In genomic region chr11:102556031-102556715, GRCm38 (mm10) we compare ENCODE assay signal across 8 mouse cellular contexts. TPM values are rescaled to one million over a fixed set of nuclear protein-coding genes. Genes with fewer than 3 reads are reported as not detected.
DNase-seq lines count a peak whose midpoint lies in the region; ATAC-seq and TF ChIP-seq lines count a peak whose summit lies in the region.

Gene Gpatch8 (minus strand): TSS chr11:102556392.

- H3K27ac ChIP-seq in MEL (ENCODE audit: control insufficient read depth, low read depth, low read length): peak within 1 kb of the TSS; percentile 73
- peak within 1 kb of the TSS; percentile 70 for H3K27ac ChIP-seq in cerebellum, adult 2 months (ENCODE audit: insufficient read depth, low read length)
- H3K27ac ChIP-seq in forebrain, postnatal 0 days (ENCODE audit: low read depth, low read length): peak within 1 kb of the TSS; percentile 98
- peak within 1 kb of the TSS; percentile 93 for H3K27ac ChIP-seq in lung, embryonic 15.5 days

- H3K4me1 ChIP-seq in MEL (ENCODE audit: control insufficient read depth in 1 of 2, insufficient read depth in 2 of 2, low read length in 2 of 2): peaks cover 13% of the 10 kb centered on the region in 2 experiments
- peaks cover 6% of the 10 kb centered on the region for H3K4me1 ChIP-seq in cerebellum, adult 2 months (ENCODE audit: control insufficient read depth, insufficient read depth, low read length)
- H3K4me1 ChIP-seq in forebrain, postnatal 0 days (ENCODE audit: insufficient read depth): peaks cover 12% of the 10 kb centered on the region; the same call in 1 of the 2 replicates
- peaks cover 19% of the 10 kb centered on the region for H3K4me1 ChIP-seq in lung, embryonic 15.5 days

- peaks cover 2 to 31% of the 10 kb centered on the region in 2 experiments; a peak in 3 of 4 replicates for H3K36me3 ChIP-seq in MEL (ENCODE audit: control insufficient read depth in 1 of 2, insufficient read depth in 2 of 2, low read length in 2 of 2)
- no peaks in the 10 kb centered on the region for H3K36me3 ChIP-seq in forebrain, postnatal 0 days (ENCODE audit: insufficient read depth)
- H3K36me3 ChIP-seq in lung, embryonic 15.5 days: no peaks in the 10 kb centered on the region

- H3K79me2 ChIP-seq in MEL (ENCODE audit: control insufficient read depth, insufficient read depth, low read length, poor library complexity): peaks cover 36% of the 10 kb centered on the region

- peak; percentile 87 to 97 for TF ChIP-seq POLR2A in MEL (IDR thresholded peaks at IDR 0.05; ENCODE audit: control insufficient read depth in 1 of 2, insufficient read depth in 1 of 2, low read depth in 1 of 2, low read length in 2 of 2, poor library complexity in 1 of 2)
- peak; percentile 59 for TF ChIP-seq POLR2A in cerebellum, adult 2 months (IDR thresholded peaks at IDR 0.05; ENCODE audit: borderline replicate concordance, insufficient read depth, low read length)

- TF ChIP-seq CTCF in MEL (IDR thresholded peaks at IDR 0.05 in 2 of 3, conservative IDR thresholded peaks at IDR 0.05 in 1 of 3; ENCODE audit: control insufficient read depth in 1 of 3, insufficient read depth in 1 of 3, low read depth in 2 of 3, low read length in 3 of 3, poor library complexity in 1 of 3, severe bottlenecking in 1 of 3): peak in 1 of 3 experiments; percentile 2; a peak in 1 of 6 replicates
- no peak for TF ChIP-seq CTCF in cerebellum, adult 2 months (IDR thresholded peaks at IDR 0.05; ENCODE audit: borderline replicate concordance, insufficient read depth, low read depth, low read length)
- no peak for TF ChIP-seq CTCF in forebrain, postnatal 0 days (IDR thresholded peaks at IDR 0.05; ENCODE audit: low read depth)

- TF ChIP-seq EP300 in MEL (IDR thresholded peaks at IDR 0.05; ENCODE audit: low read depth in 1 of 2, low read length in 2 of 2): peak in 1 of 2 experiments; percentile 22; a peak in 1 of 4 replicates

- peak within 1 kb of the TSS; percentile 49 for H3K4me2 ChIP-seq in forebrain, postnatal 0 days (ENCODE audit: low read depth)
- H3K4me2 ChIP-seq in lung, embryonic 15.5 days: peak within 1 kb of the TSS; percentile 73

- peak within 1 kb of the TSS; percentile 82 to 84 for H3K4me3 ChIP-seq in MEL (ENCODE audit: control insufficient read depth in 1 of 2, insufficient read depth in 1 of 2, low read depth in 2 of 2, low read length in 2 of 2)
- H3K4me3 ChIP-seq in cerebellum, adult 2 months (replicated peaks; ENCODE audit: insufficient read depth, low read depth, low read length): peak within 1 kb of the TSS; percentile 72
- H3K4me3 ChIP-seq in forebrain, postnatal 0 days (ENCODE audit: low read depth, low read length): peak within 1 kb of the TSS; percentile 100
- H3K4me3 ChIP-seq in lung, embryonic 15.5 days: peak within 1 kb of the TSS; percentile 97

- peak within 1 kb of the TSS; percentile 91 for H3K9ac ChIP-seq in MEL (ENCODE audit: control insufficient read depth, low read depth, low read length, poor library complexity, severe bottlenecking)
- H3K9ac ChIP-seq in forebrain, postnatal 0 days: peak within 1 kb of the TSS; percentile 94
- H3K9ac ChIP-seq in lung, embryonic 15.5 days: peak within 1 kb of the TSS; percentile 99

- ATAC-seq in forebrain, postnatal 0 days: peak; percentile 98
- peak; percentile 99 for ATAC-seq in lung, embryonic 15.5 days (ENCODE audit: borderline replicate concordance, extremely low read depth, low FRiP score, low TSS enrichment)

- peak; percentile 25 for TF ChIP-seq RAD21 in MEL (IDR thresholded peaks at IDR 0.05; ENCODE audit: low read depth, low read length)

- H3K9me3 ChIP-seq in MEL (replicated peaks; ENCODE audit: insufficient read depth, low read length): no peaks in the 10 kb centered on the region
- H3K9me3 ChIP-seq in forebrain, postnatal 0 days (ENCODE audit: low read length): no peaks in the 10 kb centered on the region
- H3K9me3 ChIP-seq in lung, embryonic 15.5 days: no peaks in the 10 kb centered on the region

- no peaks in the 10 kb centered on the region for H3K27me3 ChIP-seq in MEL (ENCODE audit: control insufficient read depth in 1 of 2, insufficient read depth in 2 of 2, low read length in 2 of 2)
- no peaks in the 10 kb centered on the region for H3K27me3 ChIP-seq in cerebellum, adult 2 months (ENCODE audit: control insufficient read depth, insufficient read depth, low read length)
- no peaks in the 10 kb centered on the region for H3K27me3 ChIP-seq in forebrain, postnatal 0 days (ENCODE audit: insufficient read depth, low read length)
- 0 out of 2 replicates have a peak, but pooled peaks cover 3% of the 10 kb centered on the region for H3K27me3 ChIP-seq in lung, embryonic 15.5 days

- under 1% methylated on average over 46 of the region's 55 CpGs for WGBS in cerebellum, adult 2 months
- WGBS in forebrain, postnatal 0 days: 2% methylated on average over 51 of the region's 55 CpGs
- WGBS in lung, embryonic 15.5 days: under 1% methylated on average over 38 of the region's 55 CpGs

- peak; percentile 99 for DNase-seq in MEL (ENCODE audit: low read depth, low spot score)
- DNase-seq in cerebellum, adult 2 months: peak; percentile 95
- DNase-seq in forebrain, postnatal 0 days: peak; percentile 99
- peak; percentile 96 for DNase-seq in heart, postnatal 4 days
- peak; percentile 95 for DNase-seq in layer of hippocampus, adult 8-10 months (ENCODE audit: low spot score in 2 of 2)
- DNase-seq in ovary, adult 18-20 months (ENCODE audit: low spot score): peak; percentile 97
- peak; percentile 92 for DNase-seq in thymus, postnatal 0 days (ENCODE audit: low spot score)

TF ChIP-seq in MEL, 35 proteins besides CTCF, POLR2A, EP300 and RAD21:
- TF ChIP-seq CHD2 (IDR thresholded peaks at IDR 0.05; ENCODE audit: low read length): no peak
- TF ChIP-seq KAT2A (conservative IDR thresholded peaks at IDR 0.05; ENCODE audit: low read depth, low read length): peak; percentile 85; the same call in 1 of the 2 replicates
- TF ChIP-seq MAX (IDR thresholded peaks at IDR 0.05; ENCODE audit: low read length): peak; percentile 74; the same call in 1 of the 2 replicates
- TF ChIP-seq TBP (IDR thresholded peaks at IDR 0.05; ENCODE audit: low read depth, low read length): peak; percentile 94
- TF ChIP-seq USF2 (IDR thresholded peaks at IDR 0.05; ENCODE audit: borderline replicate concordance in 1 of 2, insufficient read depth in 1 of 2, low read depth in 1 of 2, low read length in 2 of 2): no peak
- 0 out of 2 replicates have a peak, but pooled peaks have one; percentile 56 for TF ChIP-seq USF1 (IDR thresholded peaks at IDR 0.05; ENCODE audit: low read depth, low read length)
- TF ChIP-seq MXI1 (IDR thresholded peaks at IDR 0.05; ENCODE audit: low read depth, low read length): peak; percentile 73
- peak; percentile 94 for TF ChIP-seq HCFC1 (IDR thresholded peaks at IDR 0.05; ENCODE audit: low read depth, low read length)
- 0 out of 2 replicates have a peak, but pooled peaks have one; percentile 71 for TF ChIP-seq CHD1 (IDR thresholded peaks at IDR 0.05; ENCODE audit: low read depth, low read length)
- peak; percentile 79 for TF ChIP-seq TCF12 (IDR thresholded peaks at IDR 0.05; ENCODE audit: low read depth, low read length)
- peak; percentile 16; the same call in 1 of the 2 replicates for TF ChIP-seq ZNF384 (IDR thresholded peaks at IDR 0.05; ENCODE audit: low read depth, low read length)
- TF ChIP-seq ELF1 (IDR thresholded peaks at IDR 0.05; ENCODE audit: low read depth, low read length): peak; percentile 91
- peak; percentile 87 for TF ChIP-seq SIN3A (IDR thresholded peaks at IDR 0.05; ENCODE audit: low read length)
- peak; percentile 97 for TF ChIP-seq MAZ (IDR thresholded peaks at IDR 0.05; ENCODE audit: low read depth, low read length)
- TF ChIP-seq SMC3 (IDR thresholded peaks at IDR 0.05; ENCODE audit: low read depth, low read length): no peak; the same call in 1 of the 2 replicates
- TF ChIP-seq MYC (IDR thresholded peaks at IDR 0.05; ENCODE audit: low read depth, low read length): peak; percentile 80
- TF ChIP-seq GABPA (IDR thresholded peaks at IDR 0.05; ENCODE audit: low read depth, low read length): no peak
- TF ChIP-seq ZC3H11A (IDR thresholded peaks at IDR 0.05; ENCODE audit: low read depth, low read length): peak; percentile 8; the same call in 1 of the 2 replicates
- peak; percentile 85 for TF ChIP-seq E2F4 (IDR thresholded peaks at IDR 0.05; ENCODE audit: borderline replicate concordance, low read depth, low read length)
- TF ChIP-seq MYB (IDR thresholded peaks at IDR 0.05; ENCODE audit: low read depth, low read length): no peak
- no peak for TF ChIP-seq JUND (IDR thresholded peaks at IDR 0.05; ENCODE audit: low read depth, low read length)
- TF ChIP-seq ZMIZ1 (IDR thresholded peaks at IDR 0.05; ENCODE audit: low read depth, low read length): peak; percentile 92
- TF ChIP-seq NELFE (IDR thresholded peaks at IDR 0.05; ENCODE audit: low read depth, low read length): peak; percentile 94
- peak; percentile 96 for TF ChIP-seq NRF1 (IDR thresholded peaks at IDR 0.05; ENCODE audit: insufficient read depth, low read depth, low read length, poor library complexity, severe bottlenecking)
- TF ChIP-seq ETS1 (IDR thresholded peaks at IDR 0.05; ENCODE audit: low read depth, low read length): peak; percentile 40; the same call in 1 of the 2 replicates
- peak; percentile 93; the same call in 1 of the 2 replicates for TF ChIP-seq POLR2AphosphoS2 (IDR thresholded peaks at IDR 0.05; ENCODE audit: low read length)
- no peak for TF ChIP-seq BHLHE40 (IDR thresholded peaks at IDR 0.05; ENCODE audit: borderline replicate concordance, low read depth, low read length)
- TF ChIP-seq RCOR1 (IDR thresholded peaks at IDR 0.05; ENCODE audit: low read depth, low read length): peak; percentile 69; the same call in 1 of the 2 replicates

RNA-seq across cellular contexts. Expression of gene Gpatch8, which starts in this region (rescaled TPM):
- total RNA-seq in MEL (2012; rRNA removed): 17.9 and 20.3 TPM in 2 replicates
- polyA plus RNA-seq in MEL (2012; ENCODE audit: insufficient read depth in 1 of 2, insufficient read length in 2 of 2, low read depth in 1 of 2, low replicate concordance in 2 of 2, missing spikeins in 1 of 2): 10 to 100 TPM; 25.8 to 29.7 TPM
- 64.7 and 66.9 TPM in 2 replicates for polyA plus RNA-seq in cerebellum, adult 2 months (2012; rRNA removed)
- 29.5 and 31.1 TPM in 2 replicates for total RNA-seq in forebrain, postnatal 0 days (2014; rRNA removed)
- 25.2 and 45.5 TPM in 2 replicates for polyA plus RNA-seq in forebrain, postnatal 0 days (2015; fragmentation: Nextera tagmentation; extraction: Ambion mirVana)
- total RNA-seq in heart, postnatal 4 days (2021): 10 to 100 TPM; 29.5 to 29.7 TPM
- total RNA-seq in layer of hippocampus, adult 8-10 months (2022): 10 to 100 TPM; 49.2 to 66.6 (median 52.9) TPM
- polyA plus RNA-seq in lung, embryonic 15.5 days (2015; fragmentation: Nextera tagmentation; extraction: Ambion mirVana): 44.6 and 49.7 TPM in 2 replicates
- polyA plus RNA-seq in thymus, postnatal 0 days (2015; fragmentation: Nextera tagmentation; extraction: Ambion mirVana): 32.4 and 41.0 TPM in 2 replicates

Comparison
In these comparisons a context has a peak if more than half of its experiments do, and no peak if none do; other contexts are left out.
1. Peak in every context shown above with its lines: DNase-seq, ATAC-seq, H3K4me3 ChIP-seq and H3K27ac ChIP-seq.